Mouse (Mus musculus) olfactory bulb, adult 2 months (tissue): ENCODE measurements at regions not wholly inside any gene's neighbourhood (a gene's known extent, or its start where the extent isn't known, plus 50 kb on each side); places are given as distances from the start of the nearest gene placed in this dataset.

Source experiments
- CTCF ChIP-seq: fragments of 200-500 bp; IDR thresholded peaks from 2 replicates; pipeline ENCODE4 v1.5.1; 2012; ENCODE audit warnings: low read depth, mild to moderate bottlenecking, low read length, moderate library complexity; ENCODE audit not compliant: insufficient read depth
- POLR2A ChIP-seq: fragments of 200-500 bp; IDR thresholded peaks from 2 replicates; pipeline ENCODE4 v1.6.1; 2012; ENCODE audit warnings: mild to moderate bottlenecking, low read depth, low read length, moderate library complexity; ENCODE audit not compliant: insufficient read depth

DNA sequence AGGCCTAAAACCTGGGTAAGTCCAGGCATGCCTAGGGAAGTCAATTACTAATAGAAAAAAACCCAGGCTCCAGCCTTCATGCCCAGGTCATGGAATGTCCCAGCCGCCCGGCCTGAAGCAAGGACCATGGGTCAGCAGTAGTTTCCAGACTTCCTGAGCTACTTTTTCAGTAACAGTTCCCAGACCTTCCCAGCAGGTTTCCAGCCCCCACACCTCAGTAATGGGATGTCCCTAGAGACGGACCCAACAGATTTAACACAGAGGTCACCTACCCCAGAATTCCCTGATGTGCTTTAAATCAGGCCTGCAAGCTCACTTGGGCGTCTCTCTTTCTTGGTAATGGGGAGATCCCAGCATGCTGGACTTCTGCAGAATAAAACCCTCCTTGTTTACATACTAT lies 65.2 kb upstream of the Rpl34 start:
- no peak for TF ChIP-seq CTCF
- no peak for TF ChIP-seq POLR2A
